Mouse (Mus musculus) testis, adult 10 weeks (tissue): Measurements from ENCODE around the gene Ilkap. TPM values are rescaled to one million over a fixed set of nuclear protein-coding genes. Genes with fewer than 3 reads are reported as not detected.

Experiments used
- polyA plus RNA-seq: library from polyadenylated mRNA; stranded (reverse); fragments of 350-450 nt; fragmentation: Illumina TruSeq; extraction: RNeasy Lipid Tissue Mini Kit (QIAGEN cat#74804); gene quantifications from one replicate; pipeline ENCODE4 v1.2.3, GENCODE M21; 2014; ENCODE audit warnings: low read depth, low replicate concordance

Ilkap gene
- 14.5 TPM for polyA plus RNA-seq

GRCm38 (mm10) chr1:91398260-91399062 lies at the start of gene Ilkap:
Gene Ilkap, minus strand, starts transcription at chr1:91398815.

GRCm38 (mm10) chr1:91413898-91414594 lies 15.4 kb upstream of the Ilkap start, which contains the start of gene Hes6:
Gene Hes6, minus strand, starts transcription at chr1:91414038.

GRCm38 (mm10) chr1:91366215-91367108 lies 32.2 kb downstream of the Ilkap start, which contains the start of gene Erfe:
Gene Erfe, plus strand, starts transcription at chr1:91366430.

GRCm38 (mm10) chr1:91350841-91351240 lies 47.8 kb downstream of the Ilkap start, which contains the start of gene Klhl30:
Gene Klhl30, plus strand, starts transcription at chr1:91351016.

Other genes starting within 250 kb of the Ilkap start
- gene Ramp1, start 219.0 kb downstream of the Ilkap start, polyA plus RNA-seq = 0.20 TPM
- 216 TPM for gene Ube2f, start 148.5 kb downstream of the Ilkap start, polyA plus RNA-seq
- 4.8 TPM for gene Scly, start 100.5 kb downstream of the Ilkap start, polyA plus RNA-seq
- 0.06 TPM for gene Espnl, start 76.7 kb downstream of the Ilkap start, polyA plus RNA-seq
- gene Klhl30, start 47.8 kb downstream of the Ilkap start, polyA plus RNA-seq = not detected
- 1.0 TPM for gene Erfe, start 32.4 kb downstream of the Ilkap start, polyA plus RNA-seq
- gene Hes6, start 15.2 kb upstream of the Ilkap start, polyA plus RNA-seq = not detected
- gene Per2, start 60.5 kb upstream of the Ilkap start, polyA plus RNA-seq = 1.3 TPM
- gene Traf3ip1, start 95.8 kb upstream of the Ilkap start, polyA plus RNA-seq = 13.1 TPM
- 12.1 TPM for gene Asb1, start 141.7 kb upstream of the Ilkap start, polyA plus RNA-seq